Mouse (Mus musculus) kidney, adult 18-20 months (tissue): ENCODE results near the gene Vps8.
"Not testable (repeated sequence)": the region's sequence is repeated elsewhere in the genome, so short reads cannot be mapped to it uniquely, and the experiment has no call there.

Source experiments
- DNase-seq: peaks from one replicate; pipeline ENCODE4 v3.0.0; 2021

The Vps8 gene

GRCm38 (mm10) chr16:21636156-21636853 is 213.4 kb downstream of the Vps8 start:
- DNase-seq, result no peak

- DNase-seq, result no peak
These were observed 214.4 kb downstream of the Vps8 start for GRCm38 (mm10) chr16:21637201-21637819.

DNA sequence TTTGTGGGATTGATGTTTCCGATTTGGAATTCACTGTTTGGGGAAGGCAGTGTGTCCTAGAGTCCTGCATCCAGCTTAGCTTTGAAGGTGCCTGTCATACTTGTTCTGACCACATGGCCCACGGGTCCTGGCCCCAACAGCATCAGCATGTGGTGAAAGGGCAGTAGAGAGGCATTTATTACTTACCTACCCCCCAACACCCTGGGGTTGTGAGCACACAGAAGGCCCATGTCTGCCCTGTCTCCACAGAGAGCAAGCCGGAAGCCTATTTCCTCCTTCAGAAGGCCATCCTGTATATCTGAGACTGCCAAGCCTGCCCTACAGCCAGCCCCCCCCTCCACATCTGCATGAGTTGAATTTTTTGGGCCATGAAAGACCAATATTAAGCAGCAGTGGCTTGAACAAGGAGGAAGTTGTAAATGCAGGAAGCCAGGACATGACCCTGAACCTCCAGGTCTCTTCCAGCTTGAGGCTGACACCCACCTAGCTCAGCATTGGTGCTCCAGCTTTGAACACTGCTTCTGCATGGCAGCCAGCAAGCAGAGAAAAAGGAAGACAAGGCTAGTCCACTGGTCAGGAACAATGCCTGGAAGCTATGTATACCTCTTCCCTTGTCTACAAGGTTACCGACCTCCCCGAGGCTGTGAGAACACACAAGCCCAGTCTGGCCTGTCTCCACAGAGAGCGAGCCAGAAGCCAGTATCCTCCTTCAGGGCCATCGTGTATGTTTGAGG is 218.0 kb downstream of the Vps8 start:
- peak; percentile 29 for DNase-seq

DNA sequence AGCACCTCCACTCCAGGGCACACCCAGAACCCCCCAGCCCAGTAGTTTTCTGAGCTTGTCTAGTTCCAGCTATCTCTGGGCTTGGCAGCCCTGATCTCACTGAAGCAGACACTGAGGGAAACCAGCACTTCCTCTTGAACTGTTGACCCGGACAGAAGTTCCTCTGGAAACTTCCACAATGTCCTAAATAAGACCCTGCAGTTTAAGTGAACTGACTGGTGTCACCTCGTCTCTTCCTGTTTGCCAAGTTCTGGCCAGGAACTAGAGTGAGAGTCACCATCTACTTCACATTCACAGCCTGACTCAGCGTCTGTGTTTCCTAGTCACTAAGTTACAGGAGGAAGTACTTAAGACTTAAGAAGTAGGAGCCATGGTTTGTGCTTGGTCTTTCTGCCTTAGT is 219.0 kb downstream of the Vps8 start:
- DNase-seq, result peak; percentile 37

GRCm38 (mm10) chr16:21642906-21643305 is 220.0 kb downstream of the Vps8 start:
- peak; percentile 47 for DNase-seq

GRCm38 (mm10) chr16:21643621-21644041 is 220.7 kb downstream of the Vps8 start:
- no peak for DNase-seq

DNA sequence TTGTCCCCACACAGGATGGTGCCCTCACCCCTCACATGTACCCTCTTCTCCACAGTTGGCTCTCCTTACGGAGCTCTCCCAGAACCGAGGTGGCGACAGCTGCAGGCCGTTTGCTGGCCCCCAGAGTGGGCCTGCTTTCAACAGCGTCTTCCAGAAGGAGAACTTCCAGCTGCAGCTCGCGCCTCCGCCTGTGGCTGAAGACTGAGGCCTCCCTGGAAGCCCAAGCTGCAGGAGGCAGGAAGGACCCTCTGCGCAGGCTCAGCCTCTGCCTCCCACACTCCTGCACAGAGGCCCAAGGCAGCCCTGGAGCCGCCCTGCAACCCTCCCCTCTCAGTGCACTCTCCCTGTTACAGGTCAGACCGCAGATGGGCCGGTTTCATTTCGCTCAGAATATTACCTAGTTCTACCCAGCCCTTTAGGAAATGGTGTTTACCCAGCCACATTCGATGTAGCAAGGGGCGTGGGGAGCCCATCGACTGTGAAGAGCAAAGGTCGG is 221.2 kb downstream of the Vps8 start:
- peak; percentile 72 for DNase-seq

DNA sequence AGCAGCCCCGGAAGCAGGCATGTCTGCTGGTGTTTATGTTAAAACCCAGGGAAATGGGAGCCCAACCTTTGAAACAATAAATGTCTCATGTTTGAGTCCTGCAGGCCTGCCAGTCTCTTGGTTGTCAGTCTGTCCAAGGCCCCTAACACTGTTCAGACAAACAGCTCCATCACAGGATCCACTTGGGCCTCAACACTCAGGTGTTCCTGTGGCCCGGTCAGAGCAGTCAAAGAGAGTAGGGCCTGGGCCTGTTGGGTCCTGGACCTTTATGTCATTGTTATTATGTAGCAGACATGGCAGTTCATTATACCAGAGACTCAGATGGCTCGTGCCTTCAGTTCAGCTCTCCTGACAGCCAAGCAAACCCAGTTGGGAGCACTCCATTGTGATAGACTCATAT is 221.7 kb downstream of the Vps8 start:
- DNase-seq, result no peak

DNA sequence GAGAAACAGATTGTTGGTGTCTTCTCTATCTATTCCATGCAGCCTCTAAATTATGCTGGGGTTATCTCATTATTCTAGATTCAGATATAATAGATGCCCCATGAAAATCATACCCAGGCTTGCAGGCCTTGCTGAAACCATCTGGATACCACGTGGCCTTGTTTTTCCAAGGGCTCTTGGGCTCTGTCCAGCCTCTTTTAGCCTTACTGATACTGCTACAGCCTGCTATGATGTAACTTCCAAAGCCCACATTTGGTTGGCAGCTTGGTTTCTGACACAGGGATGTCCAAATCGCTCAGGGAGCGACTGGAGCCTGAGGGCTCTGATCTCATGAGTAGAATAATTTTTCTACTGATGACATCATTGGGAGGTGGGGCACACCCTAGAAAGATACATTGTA is 223.0 kb downstream of the Vps8 start:
- no peak for DNase-seq

GRCm38 (mm10) chr16:21646496-21646895 is 223.6 kb downstream of the Vps8 start:
- DNase-seq, result no peak

- DNase-seq, result no peak
These were observed 225.9 kb downstream of the Vps8 start for GRCm38 (mm10) chr16:21648800-21649199.

- no peak for DNase-seq
These were observed 227.4 kb downstream of the Vps8 start for GRCm38 (mm10) chr16:21650289-21650688.

GRCm38 (mm10) chr16:21651161-21651560 is 228.2 kb downstream of the Vps8 start:
- DNase-seq, result no peak

- DNase-seq, result no peak
These were observed 230.2 kb downstream of the Vps8 start for GRCm38 (mm10) chr16:21653151-21653550.

DNA sequence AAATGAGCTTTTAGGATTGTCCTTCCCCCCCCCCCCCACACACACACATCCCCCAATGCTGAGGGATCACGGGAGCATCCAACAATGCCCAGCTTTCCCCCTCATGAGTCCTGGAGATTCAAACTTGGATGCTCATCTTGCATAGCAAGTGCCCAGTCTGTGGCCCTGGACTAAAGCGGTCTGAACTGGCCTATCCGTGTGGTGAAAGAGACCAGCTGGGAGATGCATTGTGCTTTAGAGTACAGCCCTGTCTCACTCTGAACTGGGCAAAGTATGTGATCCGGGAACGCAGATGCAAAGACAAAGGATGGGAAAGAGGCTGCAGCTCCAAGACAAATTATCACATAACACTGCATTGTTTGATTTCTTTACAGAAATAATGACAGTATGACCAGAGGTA is 231.5 kb downstream of the Vps8 start:
- DNase-seq, result no peak

GRCm38 (mm10) chr16:21655291-21655690 is 232.4 kb downstream of the Vps8 start:
- peak; percentile 33 for DNase-seq

- no peak for DNase-seq
These were observed 233.0 kb downstream of the Vps8 start for GRCm38 (mm10) chr16:21655961-21656360.

GRCm38 (mm10) chr16:21664633-21665363 is 241.9 kb downstream of the Vps8 start:
- DNase-seq, result no peak

DNA sequence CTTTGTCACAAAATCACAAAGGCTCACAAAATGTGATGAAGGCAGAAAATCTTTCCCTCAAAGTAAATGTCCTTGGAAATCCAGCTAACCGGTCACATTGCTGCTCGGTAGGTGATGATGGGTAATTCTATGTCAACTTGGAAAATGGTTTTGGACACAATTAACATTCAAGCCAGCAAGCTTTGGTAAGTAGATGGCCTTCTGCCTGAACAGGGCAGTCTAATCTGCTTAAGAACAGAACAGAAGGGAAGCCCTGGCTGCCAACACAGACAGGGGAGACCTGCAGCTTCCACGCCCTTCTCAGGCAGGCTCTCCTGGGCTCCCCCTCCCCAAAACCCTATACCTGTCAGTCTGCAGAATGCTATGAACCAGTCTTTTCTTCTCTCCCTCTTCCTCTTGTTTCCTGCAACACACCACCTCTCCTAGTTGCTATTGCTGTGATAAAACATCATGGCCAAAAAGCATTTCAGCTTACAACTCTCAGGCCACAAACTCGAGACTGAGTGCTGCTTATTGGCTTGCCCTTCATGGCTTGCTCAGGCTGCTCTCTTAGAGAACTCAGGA is 242.6 kb downstream of the Vps8 start:
- DNase-seq, result no peak

DNA sequence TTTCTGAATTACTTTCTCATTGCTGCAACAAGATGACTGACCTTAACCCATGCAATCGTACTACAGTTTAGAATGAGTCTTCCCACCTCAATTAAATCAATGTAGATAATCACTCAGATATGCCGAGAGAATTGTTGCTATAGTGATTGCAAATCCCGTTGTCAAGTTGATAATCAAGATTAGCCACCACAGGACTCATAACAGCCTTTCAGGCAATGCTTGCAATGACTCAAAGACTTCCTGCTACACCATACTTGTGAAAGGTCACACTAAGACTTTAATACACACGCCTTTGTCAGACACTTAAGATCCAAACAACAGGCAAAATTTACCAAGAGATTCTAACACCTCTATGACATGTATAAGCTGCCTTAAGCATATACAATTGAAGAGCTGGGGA is 249.0 kb downstream of the Vps8 start:
- no peak for DNase-seq

DNA sequence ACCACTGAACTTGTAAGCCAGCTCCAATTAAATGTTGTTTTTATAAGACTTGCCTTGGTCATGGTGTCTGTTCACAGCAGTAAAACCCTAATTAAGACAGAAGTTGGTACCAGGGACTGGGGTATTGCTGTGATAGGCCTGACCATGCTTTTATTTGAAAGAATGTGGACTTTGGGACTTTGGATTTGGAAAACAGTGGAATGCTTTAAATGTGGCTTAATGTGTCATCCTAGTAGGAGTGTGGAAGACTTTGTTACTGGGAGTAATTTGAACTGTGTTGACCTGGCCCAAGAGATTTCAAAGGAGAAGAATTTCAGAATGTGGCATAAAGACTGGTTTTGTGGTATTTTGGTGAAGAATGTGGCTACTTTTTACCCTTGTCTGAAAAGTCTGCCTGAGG is 250.1 kb downstream of the Vps8 start:
- not testable (repeated sequence) for DNase-seq

DNA sequence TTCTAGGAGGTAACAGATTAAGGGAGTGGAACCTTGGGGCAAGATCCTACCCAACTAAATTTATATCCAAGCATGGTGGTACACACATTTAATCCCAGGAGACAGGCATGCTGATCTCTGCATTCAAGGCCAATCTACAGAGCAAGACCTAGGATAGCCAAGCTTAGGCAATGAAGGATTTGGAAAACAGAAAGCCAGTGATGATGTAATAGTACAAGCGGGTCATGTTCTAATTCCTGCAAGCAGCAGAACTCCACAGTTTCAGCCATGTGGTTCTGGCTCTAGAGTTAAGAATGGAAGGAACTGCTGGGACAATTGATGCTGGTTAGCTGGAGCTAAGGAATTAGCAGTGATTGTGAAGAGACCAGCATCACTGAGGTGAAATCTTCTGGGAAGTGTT is 250.7 kb downstream of the Vps8 start:
- not testable (repeated sequence) for DNase-seq

DNA sequence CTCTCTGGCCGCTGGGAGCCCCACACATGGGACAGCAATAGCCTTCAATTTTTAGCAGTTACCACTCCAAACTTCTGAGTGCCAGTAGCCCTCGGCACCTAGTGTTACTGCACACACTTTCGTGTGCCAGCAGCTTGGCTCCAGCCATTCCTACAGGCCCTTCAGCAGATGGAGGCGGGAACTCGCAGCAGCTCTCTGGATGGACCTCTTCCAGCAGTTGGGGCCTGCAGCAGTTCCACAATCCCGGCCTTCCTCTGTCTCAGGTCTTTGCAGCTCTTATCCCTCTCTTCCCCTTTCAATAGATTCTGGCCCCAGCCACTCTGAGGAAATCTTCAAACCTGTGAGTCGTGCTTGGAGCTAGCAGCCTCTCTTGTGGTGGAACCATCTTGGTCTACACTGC is 253.9 kb downstream of the Vps8 start:
- no peak for DNase-seq
